Mouse (Mus musculus) embryonic facial prominence, embryonic 13.5 days (tissue): ENCODE results near the gene Rxfp3. TPM values are rescaled to one million over a fixed set of nuclear protein-coding genes. Genes with fewer than 3 reads are reported as not detected.

ENCODE experiments used
- ATAC-seq: fragments of 200-750 bp; cut with Nextera tagmentation; 2 replicates; pipeline ENCODE4 v1.8.0; 2017; ENCODE audit warnings: low read depth; ENCODE audit not compliant: insufficient number of reproducible peaks, insufficient read depth, low FRiP score, low TSS enrichment
- H3K27ac ChIP-seq: fragments of 300-500 bp; sonication (generic); 2 replicates; pipeline ENCODE4 v1.5.1; 2015; ENCODE audit warnings: moderate library complexity, mild to moderate bottlenecking, inconsistent platforms
- H3K27me3 ChIP-seq: fragments of 300-500 bp; sonication (generic); 2 replicates; pipeline ENCODE4 v1.6.1; 2015; ENCODE audit warnings: mild to moderate bottlenecking, inconsistent platforms
- H3K36me3 ChIP-seq: fragments of 300-500 bp; sonication (generic); 2 replicates; pipeline ENCODE4 v1.6.1; 2015; ENCODE audit warnings: mild to moderate bottlenecking, inconsistent platforms
- H3K4me1 ChIP-seq: fragments of 300-500 bp; sonication (generic); 2 replicates; pipeline ENCODE4 v1.6.1; 2015; ENCODE audit warnings: inconsistent platforms
- H3K4me2 ChIP-seq: fragments of 300-500 bp; sonication (generic); 2 replicates; pipeline ENCODE4 v1.6.1; 2015; ENCODE audit warnings: moderate library complexity, mild to moderate bottlenecking, inconsistent platforms
- H3K4me3 ChIP-seq: fragments of 300-500 bp; sonication (generic); 2 replicates; pipeline ENCODE4 v1.5.1; 2015; ENCODE audit warnings: mild to moderate bottlenecking, inconsistent platforms
- H3K9ac ChIP-seq: fragments of 300-500 bp; sonication (generic); 2 replicates; pipeline ENCODE4 v1.6.1; 2015; ENCODE audit warnings: mild to moderate bottlenecking, inconsistent platforms
- H3K9me3 ChIP-seq: fragments of 300-500 bp; sonication (generic); 2 replicates; pipeline ENCODE4 v1.6.1; 2016; ENCODE audit warnings: inconsistent platforms
- WGBS: fragments of 180-500 bp; shearing (Covaris S2); methylation state at CpG from one replicate; pipeline ENCODE4 v1.1.7; 2015; ENCODE audit warnings: mixed read lengths; 5-methylcytosine and 5-hydroxymethylcytosine counted together
- polyA plus RNA-seq: library from polyadenylated mRNA; unstranded; fragments of >200 nt; fragmentation: Nextera tagmentation; extraction: Ambion mirVana; gene quantifications from 2 replicates; pipeline ENCODE4 v1.2.1, GENCODE M21; 2015

Rxfp3 gene
- polyA plus RNA-seq, 1 experiment from 2014 or later, result 2.7 TPM

DNA sequence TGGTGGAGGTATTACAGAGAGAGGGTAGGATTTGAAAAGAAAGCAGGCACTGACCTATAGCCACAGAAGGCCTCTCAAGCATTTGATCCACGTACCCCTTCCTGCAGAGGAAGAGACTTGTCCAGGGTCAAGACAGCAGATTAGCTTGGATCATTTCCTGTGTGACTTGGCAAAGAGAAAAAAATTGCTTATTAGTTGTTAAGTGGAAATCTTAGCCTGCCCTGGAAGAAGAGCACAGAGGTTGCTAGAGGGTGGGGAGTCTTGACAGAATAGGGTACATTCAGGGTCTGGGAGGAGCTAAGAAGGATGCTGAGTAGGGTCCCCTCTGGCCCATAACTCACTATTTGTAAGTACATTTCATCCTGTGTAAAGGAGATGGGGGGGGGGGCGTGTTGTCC lies 26.4 kb upstream of the Rxfp3 start:
- 0 out of 2 replicates have a peak overlapping the region, but pooled peaks have one; percentile 65 for H3K9ac ChIP-seq
- 15% methylated on average over 2 of the region's 2 CpGs for WGBS
- peak; percentile 34; the same call in 1 of the 2 replicates for ATAC-seq

DNA sequence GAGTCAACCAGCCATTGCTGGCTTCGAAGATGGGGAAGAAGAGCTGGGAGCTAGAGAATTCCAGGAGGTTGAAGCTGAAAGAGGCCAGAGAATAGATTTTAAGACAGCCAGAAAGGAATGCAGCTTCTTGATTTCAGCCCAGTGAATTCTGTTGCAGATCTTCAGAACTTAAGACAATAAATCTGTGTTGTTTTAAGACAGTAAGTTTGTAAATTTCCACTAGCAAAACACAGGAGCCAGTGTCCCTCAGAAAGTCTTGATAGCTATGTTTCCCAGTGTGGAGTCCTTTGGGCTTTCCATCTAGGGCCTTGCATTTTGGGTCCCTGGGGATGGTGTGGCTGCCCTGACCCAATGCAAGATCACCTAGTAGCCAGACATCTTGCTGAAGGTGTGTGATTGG lies 25.1 kb upstream of the Rxfp3 start:
- no peak for ATAC-seq
- H3K9me3 ChIP-seq, result no peaks in the 10 kb centered on the region
- no peak overlapping the region for H3K4me2 ChIP-seq
- no peak overlapping the region for H3K4me3 ChIP-seq
- no peaks in the 10 kb centered on the region for H3K36me3 ChIP-seq
- H3K27ac ChIP-seq, result no peak overlapping the region
- WGBS, result 80% methylated on average over 1 of the region's 1 CpGs
- no peak overlapping the region for H3K9ac ChIP-seq
- H3K27me3 ChIP-seq, result no peaks in the 10 kb centered on the region
- peaks cover 40% of the 10 kb centered on the region for H3K4me1 ChIP-seq

More for the DNA sequence above, 26.4 kb upstream of the Rxfp3 start:
- Histone ChIP-seq H3K4me3 (peak overlapping the region; percentile 43), H3K9me3 (no peaks in the 10 kb centered on the region), H3K27me3 (no peaks in the 10 kb centered on the region), H3K36me3 (no peaks in the 10 kb centered on the region), H3K4me2 (peak overlapping the region; percentile 60), H3K4me1 (peaks cover 42% of the 10 kb centered on the region), H3K27ac (peak overlapping the region; percentile 89)

DNA sequence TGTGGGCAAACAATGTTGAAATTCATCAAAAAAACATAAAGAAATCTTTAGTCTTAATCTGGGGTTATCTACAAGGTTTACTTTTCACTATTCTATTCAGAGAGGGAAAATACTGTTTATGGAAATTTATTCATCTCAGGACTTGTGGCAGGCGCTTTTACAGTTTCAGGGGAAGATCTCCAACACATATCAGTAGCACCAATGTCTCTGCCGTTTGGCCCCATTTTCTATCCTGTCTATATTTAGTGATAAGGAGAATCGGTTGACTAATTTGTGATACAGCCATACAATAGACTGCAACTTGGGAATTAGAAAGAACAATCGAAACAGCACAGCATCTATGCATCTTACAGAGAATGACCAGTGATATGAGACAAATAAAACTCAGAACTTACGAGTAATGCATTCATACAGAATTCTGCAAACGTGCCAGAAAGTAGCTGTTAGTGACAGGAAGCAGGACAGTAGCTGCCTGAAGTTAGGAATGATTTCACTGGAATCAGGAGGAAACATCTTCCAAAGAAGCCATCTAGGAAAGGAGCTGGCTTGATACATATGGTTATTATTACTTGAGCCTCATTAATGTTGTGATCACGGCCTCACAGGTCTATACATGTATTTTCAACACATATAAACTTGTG lies 16.8 kb upstream of the Rxfp3 start:
- Histone ChIP-seq H3K9me3 (no peaks in the 10 kb centered on the region), H3K9ac (no peak overlapping the region), H3K27ac (no peak overlapping the region), H3K4me3 (no peak overlapping the region), H3K27me3 (no peaks in the 10 kb centered on the region), H3K36me3 (no peaks in the 10 kb centered on the region), H3K4me1 (no peaks in the 10 kb centered on the region), H3K4me2 (no peak overlapping the region)
- no peak for ATAC-seq
- 76% methylated on average over 7 of the region's 7 CpGs for WGBS

DNA sequence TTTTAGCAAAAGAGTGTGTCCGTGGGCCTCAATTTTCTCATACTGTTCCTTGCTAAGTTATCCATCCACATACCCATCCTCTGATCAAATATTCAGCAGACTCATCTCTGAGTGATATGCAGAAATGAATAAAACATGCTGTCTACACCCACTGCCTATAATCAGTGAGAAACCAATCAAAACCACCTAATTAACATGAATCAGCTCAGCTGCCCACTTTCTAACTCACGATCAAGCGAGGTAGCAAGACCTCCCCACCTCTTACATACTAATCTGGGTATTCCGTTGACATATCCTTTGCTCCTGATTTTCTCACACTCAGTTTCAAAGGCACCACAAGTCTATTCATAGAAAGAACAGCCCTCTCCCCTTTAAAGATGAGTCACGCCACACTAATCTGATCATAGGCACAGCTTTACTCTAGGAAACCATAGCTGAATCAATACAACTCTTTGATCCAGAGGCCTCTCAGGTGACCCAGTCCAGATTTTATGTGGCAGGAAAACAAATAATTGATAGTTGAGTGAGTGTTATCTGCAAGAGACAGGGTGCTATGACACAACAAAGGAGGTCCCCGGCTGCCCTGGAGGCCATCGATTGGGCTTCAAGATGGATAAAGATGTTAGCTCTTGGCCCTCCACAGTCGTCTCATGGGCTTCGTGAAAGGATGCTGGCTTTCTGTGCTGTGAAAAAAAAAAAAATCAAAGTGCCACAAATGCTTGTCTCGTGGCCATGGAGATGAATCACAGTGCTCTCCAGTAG lies 16.1 kb upstream of the Rxfp3 start:
- Histone ChIP-seq H3K4me3 (no peak overlapping the region), H3K4me1 (no peaks in the 10 kb centered on the region), H3K27ac (no peak overlapping the region), H3K36me3 (no peaks in the 10 kb centered on the region), H3K9me3 (no peaks in the 10 kb centered on the region), H3K9ac (no peak overlapping the region), H3K27me3 (no peaks in the 10 kb centered on the region), H3K4me2 (no peak overlapping the region)
- no peak for ATAC-seq
- 81% methylated on average over 10 of the region's 10 CpGs for WGBS

DNA sequence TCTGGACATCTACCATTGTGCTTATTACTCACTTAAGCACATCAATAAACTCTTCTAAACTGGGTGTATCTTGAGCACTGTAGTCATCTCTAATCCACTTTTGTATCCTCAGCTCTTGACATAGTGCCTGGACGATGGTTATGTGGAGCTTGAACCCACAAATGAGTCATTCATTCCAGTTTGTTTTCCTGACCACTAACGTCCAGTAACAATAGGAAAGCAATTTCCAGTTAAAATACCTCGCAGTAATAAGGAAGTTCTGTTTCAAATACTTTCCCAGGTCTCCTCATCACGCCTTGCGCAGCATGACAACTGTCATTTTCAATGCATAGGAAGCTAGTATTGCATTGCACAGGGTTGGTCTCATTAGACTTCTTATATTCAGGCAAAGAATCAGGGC lies 5.0 kb upstream of the Rxfp3 start:
- WGBS, result 82% methylated on average over 5 of the region's 5 CpGs
- Histone ChIP-seq H3K4me2 (no peak overlapping the region), H3K9ac (no peak overlapping the region), H3K27ac (no peak overlapping the region), H3K4me3 (no peak overlapping the region), H3K9me3 (no peaks in the 10 kb centered on the region), H3K4me1 (peaks cover 6% of the 10 kb centered on the region; the same call in 1 of the 2 replicates), H3K36me3 (no peaks in the 10 kb centered on the region), H3K27me3 (peaks cover 6% of the 10 kb centered on the region)
- no peak for ATAC-seq

DNA sequence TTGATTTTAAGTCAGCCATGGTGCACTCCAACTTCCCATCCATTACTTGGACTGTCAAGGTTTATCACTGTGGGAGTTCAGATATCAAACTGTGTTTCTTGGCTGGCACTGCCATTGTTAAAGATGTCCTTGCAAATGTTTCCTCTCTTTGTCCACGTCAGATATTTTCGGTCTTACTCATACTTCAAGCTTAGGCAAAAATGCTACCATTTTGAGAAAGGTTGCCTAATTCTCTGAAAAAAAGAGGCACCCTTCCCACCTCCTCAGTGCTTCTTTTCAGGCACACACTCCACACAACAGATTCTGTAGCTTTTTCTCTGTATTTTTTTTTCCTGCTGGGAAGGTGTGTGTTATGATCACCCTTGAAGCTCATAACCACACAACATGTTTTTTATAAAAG lies 3.4 kb upstream of the Rxfp3 start:
- no peaks in the 10 kb centered on the region for H3K36me3 ChIP-seq
- H3K4me2 ChIP-seq, result no peak overlapping the region
- no peak overlapping the region for H3K9ac ChIP-seq
- no peak overlapping the region for H3K27ac ChIP-seq
- H3K9me3 ChIP-seq, result no peaks in the 10 kb centered on the region
- H3K4me3 ChIP-seq, result no peak overlapping the region
- H3K27me3 ChIP-seq, result peaks cover 22% of the 10 kb centered on the region
- H3K4me1 ChIP-seq, result peaks cover 22% of the 10 kb centered on the region
- no peak for ATAC-seq
- WGBS, result 88% methylated on average over 2 of the region's 2 CpGs

DNA sequence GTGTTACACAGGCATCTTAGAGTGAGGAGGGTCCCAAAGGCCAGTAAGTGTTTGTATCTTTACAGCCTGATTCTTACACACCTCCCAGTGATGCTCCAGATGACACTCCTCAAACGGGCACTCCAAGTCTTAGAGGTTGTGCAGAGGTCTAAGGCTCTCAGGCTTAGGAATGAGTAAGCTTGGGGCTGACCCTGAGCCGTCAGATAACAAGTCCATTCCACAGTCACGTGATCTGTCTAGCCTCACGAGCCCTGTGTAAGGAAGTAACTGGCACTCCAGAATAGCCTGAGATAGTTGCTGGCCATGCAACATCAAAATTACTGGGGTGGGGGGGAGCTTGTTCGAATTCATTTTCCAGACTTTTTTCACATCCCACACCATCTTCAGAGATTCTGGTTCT lies 2.3 kb upstream of the Rxfp3 start:
- Histone ChIP-seq H3K27me3 (peaks cover 33% of the 10 kb centered on the region), H3K36me3 (no peaks in the 10 kb centered on the region), H3K4me2 (no peak overlapping the region), H3K4me1 (peaks cover 29% of the 10 kb centered on the region), H3K4me3 (no peak overlapping the region), H3K9ac (0 out of 2 replicates have a peak overlapping the region, but pooled peaks have one; percentile 12), H3K9me3 (no peaks in the 10 kb centered on the region), H3K27ac (no peak overlapping the region)
- ATAC-seq, result no peak
- 64% methylated on average over 5 of the region's 5 CpGs for WGBS

DNA sequence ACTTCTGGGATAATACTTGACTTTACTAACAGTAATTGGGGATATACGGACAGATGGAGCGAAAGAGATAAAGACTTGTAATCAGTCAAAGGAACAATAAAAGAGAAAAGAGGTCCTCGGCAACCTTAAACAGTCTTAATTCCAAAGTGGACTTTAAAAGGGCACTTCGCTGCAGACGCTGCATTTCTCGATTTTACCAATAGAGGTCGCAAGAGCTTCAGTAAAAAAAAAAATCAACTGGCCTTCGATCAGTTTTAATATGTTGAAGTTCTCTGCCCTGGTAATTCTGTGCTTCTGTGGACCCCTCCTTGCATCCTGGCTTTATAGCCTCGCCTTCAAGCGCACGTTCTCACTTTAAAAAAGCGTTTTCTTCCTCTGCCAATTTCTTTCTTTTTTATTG lies 685 bp upstream of the Rxfp3 start:
- H3K27me3 ChIP-seq, result peaks cover 49% of the 10 kb centered on the region

DNA sequence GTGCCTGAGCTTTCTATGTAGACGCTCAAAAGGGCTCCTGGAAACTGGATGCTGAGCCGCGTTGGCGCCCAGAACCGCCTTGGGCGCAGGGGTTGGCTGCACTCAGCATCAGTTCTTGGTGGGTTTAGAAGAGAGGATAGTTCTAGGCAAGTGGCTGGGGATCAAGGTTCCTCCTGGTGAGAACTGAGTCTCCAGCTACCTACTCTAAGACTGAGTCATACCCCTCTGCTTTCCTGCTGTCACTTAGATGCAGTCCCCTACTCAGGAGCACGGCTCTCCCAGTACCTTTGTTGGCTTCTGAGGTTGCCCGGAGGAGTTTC lies 455 bp downstream of the Rxfp3 start:
- WGBS, result 3% methylated on average over 8 of the region's 8 CpGs
- H3K36me3 ChIP-seq, result no peaks in the 10 kb centered on the region
- H3K4me1 ChIP-seq, result peaks cover 29% of the 10 kb centered on the region
- H3K27ac ChIP-seq, result no peak overlapping the region
- peak overlapping the region; percentile 44; the same call in 1 of the 2 replicates for H3K9ac ChIP-seq
- no peaks in the 10 kb centered on the region for H3K9me3 ChIP-seq
- H3K27me3 ChIP-seq, result peaks cover 55% of the 10 kb centered on the region
- no peak for ATAC-seq
- peak overlapping the region; percentile 74 for H3K4me2 ChIP-seq
- peak overlapping the region; percentile 42 for H3K4me3 ChIP-seq

More for the DNA sequence above, 685 bp upstream of the Rxfp3 start:
- 2% methylated on average over 12 of the region's 12 CpGs for WGBS
- H3K4me3 ChIP-seq, result no peak overlapping the region
- no peaks in the 10 kb centered on the region for H3K9me3 ChIP-seq
- no peak overlapping the region for H3K27ac ChIP-seq
- H3K36me3 ChIP-seq, result no peaks in the 10 kb centered on the region
- H3K9ac ChIP-seq, result no peak overlapping the region
- H3K4me2 ChIP-seq, result peak overlapping the region; percentile 74
- H3K4me1 ChIP-seq, result peaks cover 29% of the 10 kb centered on the region
- ATAC-seq, result no peak

DNA sequence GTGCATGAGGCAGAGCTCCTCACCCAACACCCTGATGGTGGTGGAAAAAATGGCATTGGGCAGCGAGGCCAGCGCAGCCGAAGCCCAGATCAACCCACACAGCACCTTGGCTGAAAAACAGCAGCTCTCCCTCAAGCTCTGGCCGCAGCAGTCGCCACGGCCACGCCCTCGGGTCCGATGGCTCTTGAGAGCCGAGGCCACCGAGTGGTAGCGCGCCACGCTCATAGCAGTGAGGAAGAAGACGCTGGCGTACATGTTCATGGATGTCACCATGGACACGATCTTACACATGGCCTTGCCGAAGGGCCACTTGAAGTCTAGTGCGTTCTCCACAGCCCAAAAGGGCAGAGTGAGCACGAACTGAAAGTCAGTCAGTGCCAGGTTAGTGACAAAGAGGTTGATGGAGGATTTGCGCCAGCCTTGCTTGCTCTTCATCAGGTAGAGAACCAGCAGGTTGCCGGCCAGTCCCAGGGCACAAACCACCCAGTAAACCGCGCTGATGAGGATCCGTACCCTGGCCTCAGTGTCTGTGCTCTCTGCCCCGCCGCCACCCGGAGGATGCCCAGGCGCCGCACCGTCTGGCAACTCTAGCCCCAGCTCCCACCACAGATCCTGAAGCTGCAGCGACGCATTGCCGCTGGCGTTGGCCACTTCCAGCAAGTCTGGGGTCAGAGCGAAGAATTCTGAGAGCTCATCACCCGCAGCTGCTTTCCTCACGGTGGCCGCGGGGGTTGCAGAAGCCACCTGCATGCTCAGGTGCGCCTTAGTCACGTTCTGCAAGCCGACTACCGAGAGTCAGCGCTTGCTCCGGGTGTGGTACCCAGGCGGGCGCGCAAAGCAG lies 1.0 kb downstream of the Rxfp3 start:
- Histone ChIP-seq H3K36me3 (no peaks in the 10 kb centered on the region), H3K27me3 (peaks cover 55% of the 10 kb centered on the region)

DNA sequence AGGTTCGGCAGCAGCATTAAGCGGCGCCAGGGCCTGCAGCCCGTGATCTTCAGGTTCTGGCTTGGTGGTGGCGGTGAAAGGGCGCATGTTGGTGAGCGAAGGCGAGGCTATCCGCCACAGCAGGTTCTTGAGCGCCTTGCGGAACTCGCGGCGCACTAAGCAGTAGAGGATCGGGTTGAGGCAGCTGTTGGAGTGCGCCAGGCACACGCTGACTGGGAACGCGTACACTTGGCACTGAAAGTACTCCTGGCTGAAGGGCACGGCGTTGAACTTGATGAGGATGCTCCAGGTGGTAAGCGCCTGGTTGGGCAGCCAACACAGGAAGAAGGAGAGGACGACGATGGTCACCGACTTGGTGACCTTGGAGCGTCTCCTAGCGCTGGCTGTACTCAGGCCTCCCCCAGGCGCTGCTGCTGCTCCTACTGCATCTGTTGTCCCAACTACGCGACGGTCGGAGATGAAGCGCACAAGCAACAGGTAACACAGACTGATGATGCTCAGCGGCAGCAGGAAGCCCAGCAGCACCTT lies 1.8 kb downstream of the Rxfp3 start:
- Histone ChIP-seq H3K27ac (no peak overlapping the region), H3K4me1 (peaks cover 29% of the 10 kb centered on the region), H3K9me3 (no peaks in the 10 kb centered on the region), H3K4me2 (peak overlapping the region; percentile 74), H3K36me3 (no peaks in the 10 kb centered on the region), H3K27me3 (peaks cover 55% of the 10 kb centered on the region), H3K9ac (peak overlapping the region; percentile 44), H3K4me3 (peak overlapping the region; percentile 42)
- no peak for ATAC-seq
- 5% methylated on average over 34 of the region's 34 CpGs for WGBS

More for the DNA sequence above, 1.0 kb downstream of the Rxfp3 start:
- WGBS, result 2% methylated on average over 49 of the region's 49 CpGs
- Histone ChIP-seq H3K4me3 (peak overlapping the region; percentile 42), H3K4me2 (peak overlapping the region; percentile 74), H3K4me1 (peaks cover 29% of the 10 kb centered on the region), H3K9ac (peak overlapping the region; percentile 44; the same call in 1 of the 2 replicates), H3K9me3 (no peaks in the 10 kb centered on the region), H3K27ac (no peak overlapping the region)
- ATAC-seq, result no peak
